Mouse (Mus musculus) spleen, adult 2 months (tissue): ENCODE measurements around the gene Ascc3.

Experiments
- CTCF ChIP-seq: fragments of 200-500 bp; IDR thresholded peaks from 2 replicates; pipeline ENCODE4 v1.5.1; 2011; ENCODE audit warnings: mild to moderate bottlenecking, inconsistent platforms; ENCODE audit not compliant: insufficient read depth, insufficient read length, insufficient replicate concordance; ENCODE audit errors: extremely low read depth
- POLR2A ChIP-seq: fragments of 200-500 bp; IDR thresholded peaks from 2 replicates; pipeline ENCODE4 v1.6.1; 2011; ENCODE audit warnings: low read depth, low read length, inconsistent platforms

- TF ChIP-seq POLR2A (no peak), CTCF (no peak)
Observed at GRCm38 (mm10) chr10:50690324-50690723, 97.9 kb downstream of the Ascc3 start.
